20 mouse cellular contexts compared by ENCODE assay signal in genomic region chr2:56997500-56997899, GRCm38 (mm10).
DNase-seq lines count a peak whose midpoint lies in the region; ATAC-seq lines count a peak whose summit lies in the region.
"Had no signal": no experiment of that assay in that cellular context is flagged by ENCODE, and none has a peak within 500 bp of the region (broad histone marks: within the 10 kb centered on the region; RNA-seq: fewer than 3 reads in every experiment).

No protein-coding gene starts in this region.

- H3K36me3 ChIP-seq in heart, embryonic 13.5 days, result no peaks in the 10 kb centered on the region
- H3K36me3 ChIP-seq in embryonic facial prominence, embryonic 14.5 days (ENCODE audit: control insufficient read depth, insufficient read depth, low read length), result no peaks in the 10 kb centered on the region
- H3K36me3 ChIP-seq: hindbrain, embryonic 13.5 days; intestine, embryonic 15.5 days; limb, embryonic 10.5 days had no signal

- H3K27me3 ChIP-seq in heart, embryonic 13.5 days (replicated peaks), result no peaks in the 10 kb centered on the region
- H3K27me3 ChIP-seq in embryonic facial prominence, embryonic 14.5 days (replicated peaks; ENCODE audit: control insufficient read depth, insufficient read depth, low read length), result no peaks in the 10 kb centered on the region
- H3K27me3 ChIP-seq: forebrain, embryonic 13.5 days; hindbrain, embryonic 13.5 days; intestine, embryonic 15.5 days had no signal

- H3K4me3 ChIP-seq in heart, embryonic 13.5 days, result no peak overlapping the region
- no peak overlapping the region for H3K4me3 ChIP-seq in embryonic facial prominence, embryonic 14.5 days (ENCODE audit: low read depth, low read length)
- H3K4me3 ChIP-seq: forebrain, embryonic 13.5 days; hindbrain, embryonic 13.5 days; intestine, embryonic 15.5 days; left cerebral cortex, adult 2 months; limb, embryonic 10.5 days had no signal

- H3K27ac ChIP-seq in heart, embryonic 13.5 days (replicated peaks), result peak overlapping the region; percentile 45; the same call in 1 of the 2 replicates
- H3K27ac ChIP-seq in embryonic facial prominence, embryonic 14.5 days (replicated peaks; ENCODE audit: low read depth, low read length), result no peak overlapping the region
- H3K27ac ChIP-seq: forebrain, embryonic 13.5 days; hindbrain, embryonic 13.5 days; intestine, embryonic 15.5 days; left cerebral cortex, adult 2 months; limb, embryonic 10.5 days had no signal

- no peaks in the 10 kb centered on the region for H3K9me3 ChIP-seq in heart, embryonic 13.5 days
- H3K9me3 ChIP-seq in embryonic facial prominence, embryonic 14.5 days (ENCODE audit: control insufficient read depth, low read length), result no peaks in the 10 kb centered on the region
- H3K9me3 ChIP-seq: forebrain, embryonic 13.5 days; hindbrain, embryonic 13.5 days; intestine, embryonic 15.5 days; limb, embryonic 10.5 days had no signal

- no peak overlapping the region for H3K9ac ChIP-seq in heart, embryonic 13.5 days
- H3K9ac ChIP-seq in embryonic facial prominence, embryonic 14.5 days (ENCODE audit: low read depth, low read length), result no peak overlapping the region
- H3K9ac ChIP-seq: forebrain, embryonic 13.5 days; hindbrain, embryonic 13.5 days; intestine, embryonic 15.5 days had no signal

- ATAC-seq in heart, embryonic 13.5 days (ENCODE audit: extremely low read depth, insufficient number of reproducible peaks, low FRiP score, low TSS enrichment), result no peak
- no peak for ATAC-seq in embryonic facial prominence, embryonic 14.5 days (ENCODE audit: low read depth)
- ATAC-seq in cerebellum, adult (ENCODE audit: insufficient number of reproducible peaks, low FRiP score, low TSS enrichment), result no peak
- ATAC-seq: forebrain, embryonic 13.5 days; intestine, embryonic 15.5 days had no signal

- no peak for DNase-seq in heart, adult 18-20 months
- DNase-seq in right cerebral cortex, postnatal 10 days (ENCODE audit: low spot score in 2 of 2), result peak; percentile 29 to 47
- DNase-seq in right cerebral cortex, adult 18-20 months, result no peak
- peak; percentile 5 for DNase-seq in embryonic facial prominence, embryonic 14.5 days (ENCODE audit: low spot score)
- no peak for DNase-seq in kidney, adult 18-20 months
- DNase-seq in cerebellum, adult 9-11 months, result no peak
- DNase-seq: B cell, adult 2 months; cerebellum, adult 8-10 months; gastrocnemius, postnatal 14 days; kidney, postnatal 36 days; lung, adult 18-20 months; lung, postnatal 14 days; retina, postnatal 1 day had no signal

- WGBS in heart, embryonic 13.5 days, result 42% methylated on average over 10 of the region's 10 CpGs
- WGBS in embryonic facial prominence, embryonic 14.5 days, result 35% methylated on average over 10 of the region's 10 CpGs

- no peak overlapping the region; the same call in 1 of the 2 replicates for H3K4me2 ChIP-seq in heart, embryonic 13.5 days
- no peak overlapping the region for H3K4me2 ChIP-seq in embryonic facial prominence, embryonic 14.5 days (ENCODE audit: low read depth, low read length)
- H3K4me2 ChIP-seq: forebrain, embryonic 13.5 days; hindbrain, embryonic 13.5 days; intestine, embryonic 15.5 days had no signal

- H3K4me1 ChIP-seq in heart, embryonic 13.5 days, result peaks cover 8% of the 10 kb centered on the region
- 0 out of 2 replicates have a peak, but pooled peaks cover 3% of the 10 kb centered on the region for H3K4me1 ChIP-seq in embryonic facial prominence, embryonic 14.5 days (ENCODE audit: control insufficient read depth, insufficient read depth, low read length)
- H3K4me1 ChIP-seq: forebrain, embryonic 13.5 days; hindbrain, embryonic 13.5 days; intestine, embryonic 15.5 days had no signal

Comparison
In these comparisons a context has a peak if more than half of its experiments do, and no peak if none do; other contexts are left out.
1. DNase-seq: peak in right cerebral cortex, postnatal 10 days (2 of 2) and embryonic facial prominence, embryonic 14.5 days (single experiment); none in heart, adult 18-20 months (0 of 2), right cerebral cortex, adult 18-20 months (single experiment), kidney, adult 18-20 months (single experiment) and cerebellum, adult 9-11 months (single experiment).